Mouse (Mus musculus) embryonic facial prominence, embryonic 11.5 days (tissue): ENCODE data around the gene Lrrc46. TPM values are rescaled to one million over a fixed set of nuclear protein-coding genes. Genes with fewer than 3 reads are reported as not detected.
A peak's percentile ranks its signal among the peaks of the same experiment; 100 is the strongest.

Experiments used
- ATAC-seq: fragments of 200-750 bp; cut with Nextera tagmentation; replicated peaks from 2 replicates; pipeline ENCODE4 v1.8.0; 2017; ENCODE audit warnings: low read depth; ENCODE audit not compliant: insufficient number of reproducible peaks, low FRiP score, low TSS enrichment
- DNase-seq: peaks from one replicate; pipeline ENCODE4 v3.0.0-alpha.2; 2015; ENCODE audit warnings: low spot score
- H3K27ac ChIP-seq: fragments of 300-500 bp; sonication (generic); replicated peaks from 2 replicates; pipeline ENCODE4 v1.5.1; 2014; ENCODE audit warnings: mild to moderate bottlenecking, low read depth, low read length, control low read depth
- H3K27me3 ChIP-seq: fragments of 300-500 bp; sonication (generic); 2 replicates; pipeline ENCODE4 v1.6.1; 2014; ENCODE audit warnings: mild to moderate bottlenecking, low read length, moderate library complexity, mixed read lengths; ENCODE audit not compliant: control insufficient read depth, insufficient read depth
- H3K36me3 ChIP-seq: fragments of 300-500 bp; sonication (generic); replicated peaks from 2 replicates; pipeline ENCODE4 v1.6.1; 2014; ENCODE audit warnings: low read depth, mild to moderate bottlenecking, low read length, moderate library complexity, mixed read lengths; ENCODE audit not compliant: control insufficient read depth, insufficient read depth
- H3K4me1 ChIP-seq: fragments of 300-500 bp; sonication (generic); 2 replicates; pipeline ENCODE4 v1.6.1; 2014; ENCODE audit warnings: low read length, mixed read lengths; ENCODE audit not compliant: control insufficient read depth, insufficient read depth
- H3K4me2 ChIP-seq: fragments of 300-500 bp; sonication (generic); 2 replicates; pipeline ENCODE4 v1.6.1; 2014; ENCODE audit warnings: low read depth, mild to moderate bottlenecking, control low read depth, low read length, moderate library complexity
- H3K4me3 ChIP-seq: fragments of 300-500 bp; sonication (generic); 2 replicates; pipeline ENCODE4 v1.5.1; 2014; ENCODE audit warnings: low read depth, low read length, control low read depth
- H3K9ac ChIP-seq: fragments of 300-500 bp; sonication (generic); replicated peaks from 2 replicates; pipeline ENCODE4 v1.6.1; 2014; ENCODE audit warnings: mild to moderate bottlenecking, control low read depth, low read length
- H3K9me3 ChIP-seq: fragments of 300-500 bp; sonication (generic); replicated peaks from 2 replicates; pipeline ENCODE4 v1.6.1; 2016; ENCODE audit warnings: mild to moderate bottlenecking, low read length, inconsistent platforms, mixed read lengths; ENCODE audit not compliant: control insufficient read depth
- WGBS: fragments of 180-500 bp; shearing (Covaris S2); extraction: QIAGEN DNeasy Blood & Tissue Kit; methylation state at CpG from one replicate; pipeline ENCODE4 v1.1.7; 2014; 5-methylcytosine and 5-hydroxymethylcytosine counted together
- polyA plus RNA-seq: library from polyadenylated mRNA; unstranded; fragments of >200 nt; fragmentation: Nextera tagmentation; extraction: Ambion mirVana; gene quantifications from 2 replicates; pipeline ENCODE4 v1.2.1, GENCODE M21; 2014

Gene Lrrc46
- polyA plus RNA-seq, 1 experiment from 2014 or later: 1.1 TPM

- ATAC-seq: no peak
- H3K4me2 ChIP-seq: no peak overlapping the region
- H3K27me3 ChIP-seq: no peaks in the 10 kb centered on the region
- 37% methylated on average over 9 of the region's 9 CpGs for WGBS
- no peak overlapping the region for H3K9ac ChIP-seq
- peak; percentile 13 for DNase-seq
- no peaks in the 10 kb centered on the region; the same call in 1 of the 2 replicates for H3K36me3 ChIP-seq
- no peaks in the 10 kb centered on the region for H3K9me3 ChIP-seq
- H3K4me1 ChIP-seq: no peaks in the 10 kb centered on the region
- H3K4me3 ChIP-seq: no peak overlapping the region
- H3K27ac ChIP-seq: no peak overlapping the region
Measured at GRCm38 (mm10) chr11:97063274-97063920, 22.2 kb upstream of the Lrrc46 start.

GRCm38 (mm10) chr11:97052219-97052646 lies 11.0 kb upstream of the Lrrc46 start:
- Histone ChIP-seq H3K4me1 (no peaks in the 10 kb centered on the region), H3K4me3 (no peak overlapping the region), H3K9me3 (no peaks in the 10 kb centered on the region), H3K36me3 (peaks cover 2% of the 10 kb centered on the region), H3K27ac (no peak overlapping the region), H3K4me2 (no peak overlapping the region), H3K9ac (no peak overlapping the region), H3K27me3 (no peaks in the 10 kb centered on the region)
- no peak for DNase-seq
- no peak for ATAC-seq
- 32% methylated on average over 10 of the region's 11 CpGs for WGBS

- 33% methylated on average over 13 of the region's 13 CpGs for WGBS
- Histone ChIP-seq H3K27me3 (no peaks in the 10 kb centered on the region), H3K4me2 (peak overlapping the region; percentile 72), H3K4me1 (no peaks in the 10 kb centered on the region), H3K9me3 (no peaks in the 10 kb centered on the region), H3K36me3 (peaks cover 2% of the 10 kb centered on the region), H3K4me3 (peak overlapping the region; percentile 51), H3K9ac (peak overlapping the region; percentile 61), H3K27ac (no peak overlapping the region)
- ATAC-seq (no peak; the same call in 1 of the 2 replicates), DNase-seq (no peak)
Measured at GRCm38 (mm10) chr11:97050944-97051586, 9.9 kb upstream of the Lrrc46 start.

DNA sequence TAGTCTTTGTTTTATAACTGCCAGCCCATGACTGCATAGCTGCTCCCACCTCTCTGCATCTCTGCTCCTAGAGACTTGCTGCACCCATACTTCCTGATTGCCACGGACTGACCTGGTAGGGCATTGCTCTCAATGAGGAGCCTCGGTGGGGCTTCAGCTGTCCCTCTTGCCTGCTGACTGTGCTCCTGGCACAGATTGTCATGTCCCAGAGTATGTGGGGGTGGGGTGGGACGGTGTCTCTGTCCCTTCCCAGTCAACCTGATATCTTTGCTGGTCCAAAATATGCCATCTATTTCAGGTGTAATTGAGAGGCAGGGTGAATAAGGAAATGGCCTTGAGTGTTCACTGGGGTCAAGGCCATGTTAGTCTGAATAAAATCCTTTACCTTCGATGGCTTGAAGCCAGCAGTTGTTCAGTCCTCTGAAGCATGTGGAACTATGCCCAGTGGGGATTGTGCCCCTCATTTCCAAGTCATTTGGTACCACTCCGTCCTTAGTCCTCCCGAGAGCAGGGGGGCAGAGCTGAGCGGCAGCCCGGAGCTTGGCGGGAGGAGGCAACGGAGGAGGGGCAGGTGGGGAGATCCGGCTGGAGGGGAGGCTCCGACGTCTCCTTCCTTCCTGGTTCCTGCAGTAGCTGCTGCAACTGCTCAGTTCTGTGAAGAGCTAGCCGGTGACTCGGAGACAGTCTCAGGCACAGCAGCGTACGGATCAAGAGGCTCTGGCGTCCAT lies 9.2 kb upstream of the Lrrc46 start, which contains the start of gene Osbpl7:
Osbpl7 (plus strand) TSS at position 413 of the 728 bp plus-strand sequence.
- no peak within 1 kb of the TSS for H3K27ac ChIP-seq
- H3K36me3 ChIP-seq: no peaks in the 10 kb centered on the region; the same call in none of the 2 replicates
- H3K4me1 ChIP-seq: no peaks in the 10 kb centered on the region
- WGBS: 5% methylated on average over 18 of the region's 18 CpGs
- H3K9ac ChIP-seq: peak within 1 kb of the TSS; percentile 61
- H3K4me2 ChIP-seq: peak within 1 kb of the TSS; percentile 72
- peak within 1 kb of the TSS; percentile 51 for H3K4me3 ChIP-seq
- no peaks in the 10 kb centered on the region for H3K9me3 ChIP-seq
- DNase-seq (peak; percentile 75), ATAC-seq (peak; percentile 65; the same call in 1 of the 2 replicates)
- H3K27me3 ChIP-seq: no peaks in the 10 kb centered on the region

GRCm38 (mm10) chr11:97049492-97050085 lies 8.4 kb upstream of the Lrrc46 start:
- H3K9me3 ChIP-seq: no peaks in the 10 kb centered on the region
- DNase-seq (no peak), ATAC-seq (no peak)
- H3K27me3 ChIP-seq: no peaks in the 10 kb centered on the region
- H3K4me2 ChIP-seq: no peak overlapping the region
- H3K4me1 ChIP-seq: no peaks in the 10 kb centered on the region
- H3K4me3 ChIP-seq: peak overlapping the region; percentile 3; the same call in 1 of the 2 replicates
- H3K27ac ChIP-seq: no peak overlapping the region
- 66% methylated on average over 6 of the region's 6 CpGs for WGBS
- no peaks in the 10 kb centered on the region; the same call in none of the 2 replicates for H3K36me3 ChIP-seq
- no peak overlapping the region for H3K9ac ChIP-seq

- ATAC-seq (no peak), DNase-seq (no peak)
- Histone ChIP-seq H3K9ac (no peak overlapping the region), H3K4me3 (no peak overlapping the region), H3K9me3 (no peaks in the 10 kb centered on the region), H3K27ac (no peak overlapping the region), H3K36me3 (no peaks in the 10 kb centered on the region; the same call in none of the 2 replicates), H3K27me3 (no peaks in the 10 kb centered on the region), H3K4me1 (no peaks in the 10 kb centered on the region), H3K4me2 (no peak overlapping the region)
- WGBS: 88% methylated on average over 8 of the region's 8 CpGs
Measured at GRCm38 (mm10) chr11:97048090-97048650, 7.0 kb upstream of the Lrrc46 start.

DNA sequence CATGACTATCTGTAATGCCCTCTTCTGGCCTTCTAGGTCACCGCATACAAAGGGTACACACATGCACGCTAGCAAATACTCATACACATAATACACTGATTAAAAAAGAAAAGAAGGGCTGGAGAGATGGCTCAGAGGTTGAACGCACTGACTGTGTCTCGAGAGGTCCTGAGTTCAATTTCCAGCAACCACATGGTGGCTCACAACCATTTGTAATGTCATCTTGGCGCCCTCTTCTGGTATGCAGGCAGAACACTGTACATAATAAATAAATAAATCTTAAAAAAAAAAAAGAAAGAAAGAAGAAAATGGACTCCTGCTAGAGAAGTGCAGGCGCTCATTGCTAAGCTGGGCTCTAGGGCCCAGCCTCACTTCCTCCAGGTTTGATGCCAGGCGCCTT lies 4.7 kb upstream of the Lrrc46 start:
- Histone ChIP-seq H3K9ac (no peak overlapping the region), H3K36me3 (no peaks in the 10 kb centered on the region; the same call in none of the 2 replicates), H3K4me1 (0 out of 2 replicates have a peak, but pooled peaks cover 2% of the 10 kb centered on the region), H3K4me2 (no peak overlapping the region), H3K27ac (no peak overlapping the region), H3K27me3 (no peaks in the 10 kb centered on the region), H3K9me3 (no peaks in the 10 kb centered on the region), H3K4me3 (no peak overlapping the region)
- no peak for ATAC-seq
- whole genome bisulfite sequencing: 80% methylated on average over 7 of the region's 7 CpGs
- DNase-seq: no peak
